Comparison of ENCODE assay signal across 10 mouse cellular contexts in genomic region chr4:151129725-151130557, GRCm38 (mm10). TPM values are rescaled to one million over a fixed set of nuclear protein-coding genes. Genes with fewer than 3 reads are reported as not detected.
DNase-seq lines count a peak whose midpoint lies in the region; ATAC-seq and TF ChIP-seq lines count a peak whose summit lies in the region.
"Had no signal": no experiment of that assay in that cellular context is flagged by ENCODE, and none has a peak within 500 bp of the region (broad histone marks: within the 10 kb centered on the region; RNA-seq: fewer than 3 reads in every experiment).

No protein-coding gene starts in this region.

- no peak for TF ChIP-seq POLR2A in olfactory bulb, adult 2 months (IDR thresholded peaks at IDR 0.05; ENCODE audit: insufficient read depth, low read depth, low read length)

- no peaks in the 10 kb centered on the region for H3K36me3 ChIP-seq in neural tube, embryonic 11.5 days (ENCODE audit: control insufficient read depth, insufficient read depth, low read length)
- H3K36me3 ChIP-seq in hindbrain, embryonic 14.5 days (replicated peaks; ENCODE audit: control insufficient read depth, insufficient read depth) = no peaks in the 10 kb centered on the region

- peaks cover 28% of the 10 kb centered on the region for H3K4me1 ChIP-seq in neural tube, embryonic 11.5 days (ENCODE audit: control insufficient read depth, insufficient read depth, low read length)
- peaks cover 45% of the 10 kb centered on the region for H3K4me1 ChIP-seq in hindbrain, embryonic 14.5 days (replicated peaks; ENCODE audit: control insufficient read depth, insufficient read depth, low read length)
- H3K4me1 ChIP-seq in olfactory bulb, adult 2 months (ENCODE audit: control insufficient read depth, insufficient read depth, low read length) = peaks cover 68% of the 10 kb centered on the region

- 71% methylated on average over 16 of the region's 16 CpGs for WGBS in neural tube, embryonic 11.5 days
- WGBS in hindbrain, embryonic 14.5 days = 52% methylated on average over 16 of the region's 16 CpGs
- WGBS in olfactory bulb, adult 2 months = 31% methylated on average over 16 of the region's 16 CpGs

- no peaks in the 10 kb centered on the region for H3K9me3 ChIP-seq in neural tube, embryonic 11.5 days (ENCODE audit: control insufficient read depth, low read length)
- no peaks in the 10 kb centered on the region for H3K9me3 ChIP-seq in hindbrain, embryonic 14.5 days (ENCODE audit: control insufficient read depth, low read length)

- ATAC-seq in neural tube, embryonic 11.5 days (ENCODE audit: insufficient read depth, low FRiP score, low TSS enrichment) = no peak
- ATAC-seq in hindbrain, embryonic 14.5 days (ENCODE audit: low FRiP score) = no peak

- no peaks in the 10 kb centered on the region for H3K27me3 ChIP-seq in neural tube, embryonic 11.5 days (ENCODE audit: control insufficient read depth, insufficient read depth, low read length)
- H3K27me3 ChIP-seq in hindbrain, embryonic 14.5 days (ENCODE audit: control insufficient read depth, insufficient read depth, low read length) = no peaks in the 10 kb centered on the region

- H3K4me3 ChIP-seq in neural tube, embryonic 11.5 days (ENCODE audit: low read depth, low read length) = peak overlapping the region; percentile 61; the same call in 1 of the 2 replicates
- H3K4me3 ChIP-seq in hindbrain, embryonic 14.5 days (replicated peaks; ENCODE audit: low read length) = peak overlapping the region; percentile 43
- H3K4me3 ChIP-seq in olfactory bulb, adult 2 months (ENCODE audit: insufficient read depth, low read depth, low read length) = peak overlapping the region; percentile 53; the same call in 1 of the 2 replicates

- peak overlapping the region; percentile 85 for H3K4me2 ChIP-seq in neural tube, embryonic 11.5 days (ENCODE audit: low read depth)
- peak overlapping the region; percentile 73 for H3K4me2 ChIP-seq in hindbrain, embryonic 14.5 days (replicated peaks)

- no peak for DNase-seq in neural tube, embryonic 11.5 days (ENCODE audit: low spot score)
- DNase-seq in neural tube, embryonic 10.5 days (ENCODE audit: extremely low spot score, low spot score) = no peak
- DNase-seq in gastrocnemius, adult 8-10 months (ENCODE audit: low spot score in 2 of 2) = peak; percentile 62 to 83
- no peak for DNase-seq in hindbrain, embryonic 14.5 days (ENCODE audit: low spot score)
- no peak for DNase-seq in thymus, postnatal 4 days
- DNase-seq in testis, postnatal 10 days (ENCODE audit: low spot score) = no peak
- no peak for DNase-seq in c-Kit-positive CD71-positive TER-119-positive erythroid progenitor cells, embryonic 14.5 days (ENCODE audit: low spot score)
- DNase-seq: thymus, adult 2 months had no signal

- TF ChIP-seq CTCF in olfactory bulb, adult 2 months (IDR thresholded peaks at IDR 0.05; ENCODE audit: insufficient read depth, low read depth, low read length) = no peak

- H3K27ac ChIP-seq in neural tube, embryonic 11.5 days (ENCODE audit: low read depth, low read length) = peak overlapping the region; percentile 99
- H3K27ac ChIP-seq in hindbrain, embryonic 14.5 days = peak overlapping the region; percentile 100
- peak overlapping the region; percentile 98 for H3K27ac ChIP-seq in olfactory bulb, adult 2 months (ENCODE audit: insufficient read depth, low read depth, low read length)

- peak overlapping the region; percentile 99 for H3K9ac ChIP-seq in neural tube, embryonic 11.5 days (ENCODE audit: low read length)
- H3K9ac ChIP-seq in hindbrain, embryonic 14.5 days = peak overlapping the region; percentile 88

RNA-seq across cellular contexts. Expression of gene Gm13090, which starts 40.6 kb away (rescaled TPM):
- 0.54 TPM in 1 of 2 replicates, not detected in the other for polyA plus RNA-seq in neural tube, embryonic 11.5 days (2014; fragmentation: Nextera tagmentation; extraction: Ambion mirVana)
- not detected for total RNA-seq in gastrocnemius, adult 8-10 months (2022)
- polyA plus RNA-seq in hindbrain, embryonic 14.5 days (2014; fragmentation: Nextera tagmentation; extraction: Ambion mirVana) = 0.30 and 0.36 TPM in 2 replicates
- not detected in 2 replicates for polyA plus RNA-seq in olfactory bulb, adult 2 months (2012; ENCODE audit: insufficient read depth, insufficient read length, low replicate concordance, missing spikeins)
- polyA plus RNA-seq: liver, embryonic 16.5 days; thymus, adult 2 months had no signal

Comparison
In these comparisons a context has a peak if more than half of its experiments do, and no peak if none do; other contexts are left out.
1. DNase-seq: peak in gastrocnemius, adult 8-10 months (2 of 2); none in neural tube, embryonic 11.5 days (single experiment), neural tube, embryonic 10.5 days (single experiment), hindbrain, embryonic 14.5 days (single experiment), thymus, postnatal 4 days (single experiment), testis, postnatal 10 days (single experiment) and c-Kit-positive CD71-positive TER-119-positive erythroid progenitor cells, embryonic 14.5 days (single experiment).
2. Peak in every context shown above with its lines, with median percentiles within 50 percentile points of each other: H3K27ac ChIP-seq and H3K4me3 ChIP-seq.